Mouse (Mus musculus): ENCODE results near the gene Cstf1. TPM values are rescaled to one million over a fixed set of nuclear protein-coding genes. Genes with fewer than 3 reads are reported as not detected.

The Cstf1 gene
- polyA plus RNA-seq, 1 experiment from 2014 or later: 19.4 TPM

DNA sequence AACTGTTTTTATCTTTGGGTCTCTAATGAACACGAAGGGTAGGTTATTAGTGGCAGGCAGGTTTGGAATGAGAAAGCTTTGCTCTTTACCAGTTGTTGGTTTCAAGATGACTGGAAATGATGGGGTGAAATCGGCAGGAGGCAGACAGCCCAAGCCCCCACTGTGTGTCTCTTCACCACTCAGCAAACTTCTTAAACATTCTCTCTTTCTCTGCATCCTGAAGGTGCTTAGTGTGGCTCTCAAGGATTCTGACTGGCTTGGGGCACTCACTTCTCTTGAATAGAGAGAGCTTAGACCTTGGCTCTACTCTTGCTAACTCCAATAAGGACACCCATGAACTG, 23.5 kb downstream of the Cstf1 start:
- H3K9ac ChIP-seq (ENCODE audit: low read depth, low read length): no peak overlapping the region
- no peak overlapping the region for H3K27ac ChIP-seq (ENCODE audit: low read depth, low read length)
- 47% methylated on average over 2 of the region's 2 CpGs for WGBS
- H3K9me3 ChIP-seq (ENCODE audit: control insufficient read depth): no peaks in the 10 kb centered on the region
- H3K27me3 ChIP-seq (replicated peaks; ENCODE audit: control insufficient read depth, insufficient read depth, low read length): no peaks in the 10 kb centered on the region
- no peak overlapping the region for H3K4me2 ChIP-seq (replicated peaks; ENCODE audit: low read depth)
- H3K4me1 ChIP-seq (replicated peaks; ENCODE audit: control insufficient read depth, insufficient read depth, low read length): no peaks in the 10 kb centered on the region
- no peak for TF ChIP-seq CTCF (IDR thresholded peaks at IDR 0.05; ENCODE audit: low read depth)
- H3K4me3 ChIP-seq (ENCODE audit: low read depth, low read length): no peak overlapping the region
- H3K36me3 ChIP-seq (ENCODE audit: control insufficient read depth, insufficient read depth): no peaks in the 10 kb centered on the region
- no peak for ATAC-seq

DNA sequence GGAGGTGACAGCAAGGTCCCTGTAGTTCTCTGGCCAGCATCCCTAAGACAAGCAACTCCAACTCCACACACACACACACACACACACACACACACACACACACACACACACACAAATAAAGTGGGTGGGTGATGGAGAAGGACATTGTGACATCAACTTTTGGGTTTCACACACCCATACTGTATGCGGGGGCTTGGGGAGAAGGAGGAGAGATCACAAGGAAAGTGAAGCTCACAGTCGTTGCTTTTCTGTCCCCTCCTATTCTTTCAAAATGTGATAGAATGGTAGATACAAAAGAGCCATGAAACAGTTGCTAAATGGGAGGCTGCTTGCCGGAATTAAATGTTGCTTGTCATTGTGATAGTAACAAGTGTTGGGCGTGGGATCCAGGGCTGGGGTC, 24.2 kb downstream of the Cstf1 start:
- Histone ChIP-seq H3K9me3 (ENCODE audit: control insufficient read depth) (no peaks in the 10 kb centered on the region), H3K9ac (ENCODE audit: low read depth, low read length) (no peak overlapping the region), H3K27ac (ENCODE audit: low read depth, low read length) (no peak overlapping the region), H3K4me3 (ENCODE audit: low read depth, low read length) (no peak overlapping the region), H3K4me2 (replicated peaks; ENCODE audit: low read depth) (no peak overlapping the region), H3K27me3 (replicated peaks; ENCODE audit: control insufficient read depth, insufficient read depth, low read length) (no peaks in the 10 kb centered on the region), H3K4me1 (replicated peaks; ENCODE audit: control insufficient read depth, insufficient read depth, low read length) (no peaks in the 10 kb centered on the region), H3K36me3 (ENCODE audit: control insufficient read depth, insufficient read depth) (no peaks in the 10 kb centered on the region)
- TF ChIP-seq CTCF (IDR thresholded peaks at IDR 0.05; ENCODE audit: low read depth): no peak
- no peak for ATAC-seq
- 67% methylated on average over 4 of the region's 4 CpGs for WGBS

DNA sequence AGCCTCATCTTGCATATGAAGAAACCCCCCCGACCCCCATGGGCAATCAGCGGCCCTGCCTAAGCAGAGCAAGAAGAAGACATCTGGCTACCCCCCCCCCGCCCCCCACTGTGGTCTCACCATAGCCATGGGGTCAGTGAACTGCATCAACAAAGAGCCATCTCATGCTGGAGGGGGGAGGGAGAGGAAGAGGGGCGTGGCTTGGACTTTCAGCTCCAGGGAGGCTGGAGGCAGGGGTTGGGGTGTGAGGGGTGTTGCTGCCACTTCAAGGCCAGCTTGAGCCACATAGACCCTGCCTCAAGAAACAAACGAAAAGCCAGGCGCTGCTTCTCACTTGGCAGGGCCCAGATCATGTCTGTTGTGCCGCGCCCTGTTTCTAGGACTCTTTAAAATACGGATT, 25.5 kb downstream of the Cstf1 start:
- Histone ChIP-seq H3K36me3 (ENCODE audit: control insufficient read depth, insufficient read depth) (no peaks in the 10 kb centered on the region), H3K4me3 (ENCODE audit: low read depth, low read length) (no peak overlapping the region), H3K9ac (ENCODE audit: low read depth, low read length) (no peak overlapping the region), H3K9me3 (ENCODE audit: control insufficient read depth) (no peaks in the 10 kb centered on the region), H3K27me3 (replicated peaks; ENCODE audit: control insufficient read depth, insufficient read depth, low read length) (no peaks in the 10 kb centered on the region), H3K27ac (ENCODE audit: low read depth, low read length) (no peak overlapping the region), H3K4me2 (replicated peaks; ENCODE audit: low read depth) (no peak overlapping the region), H3K4me1 (replicated peaks; ENCODE audit: control insufficient read depth, insufficient read depth, low read length) (no peaks in the 10 kb centered on the region)
- no peak for ATAC-seq
- no peak for TF ChIP-seq CTCF (IDR thresholded peaks at IDR 0.05; ENCODE audit: low read depth)
- WGBS: 51% methylated on average over 9 of the region's 9 CpGs

DNA sequence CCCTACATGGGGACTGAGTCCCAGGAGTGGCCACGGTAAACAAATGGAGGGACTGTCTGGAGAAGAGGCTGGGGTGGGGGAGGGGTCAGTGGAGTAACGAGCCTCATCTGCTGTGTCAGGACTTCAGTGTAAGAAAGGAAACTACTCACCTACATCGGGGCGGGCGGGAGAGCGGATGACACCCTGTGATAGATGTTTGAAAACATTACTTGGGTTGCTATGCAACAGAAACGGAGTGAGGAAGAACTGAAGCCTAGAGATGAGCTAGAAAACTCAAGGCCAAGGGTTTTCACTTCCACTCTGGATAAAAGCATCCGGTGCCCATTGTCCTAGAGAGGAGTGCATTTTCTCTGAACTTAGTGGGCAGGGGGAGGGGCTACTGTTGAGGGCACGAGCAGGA, 29.4 kb downstream of the Cstf1 start:
- no peaks in the 10 kb centered on the region for H3K9me3 ChIP-seq (ENCODE audit: control insufficient read depth)
- no peak overlapping the region for H3K4me2 ChIP-seq (replicated peaks; ENCODE audit: low read depth)
- H3K36me3 ChIP-seq (ENCODE audit: control insufficient read depth, insufficient read depth): no peaks in the 10 kb centered on the region
- no peaks in the 10 kb centered on the region for H3K27me3 ChIP-seq (replicated peaks; ENCODE audit: control insufficient read depth, insufficient read depth, low read length)
- TF ChIP-seq CTCF (IDR thresholded peaks at IDR 0.05; ENCODE audit: low read depth): no peak
- H3K9ac ChIP-seq (ENCODE audit: low read depth, low read length): no peak overlapping the region
- H3K4me3 ChIP-seq (ENCODE audit: low read depth, low read length): no peak overlapping the region
- H3K27ac ChIP-seq (ENCODE audit: low read depth, low read length): no peak overlapping the region
- no peaks in the 10 kb centered on the region for H3K4me1 ChIP-seq (replicated peaks; ENCODE audit: control insufficient read depth, insufficient read depth, low read length)
- ATAC-seq: peak; percentile 13; the same call in 1 of the 2 replicates
- 33% methylated on average over 9 of the region's 9 CpGs for WGBS

DNA sequence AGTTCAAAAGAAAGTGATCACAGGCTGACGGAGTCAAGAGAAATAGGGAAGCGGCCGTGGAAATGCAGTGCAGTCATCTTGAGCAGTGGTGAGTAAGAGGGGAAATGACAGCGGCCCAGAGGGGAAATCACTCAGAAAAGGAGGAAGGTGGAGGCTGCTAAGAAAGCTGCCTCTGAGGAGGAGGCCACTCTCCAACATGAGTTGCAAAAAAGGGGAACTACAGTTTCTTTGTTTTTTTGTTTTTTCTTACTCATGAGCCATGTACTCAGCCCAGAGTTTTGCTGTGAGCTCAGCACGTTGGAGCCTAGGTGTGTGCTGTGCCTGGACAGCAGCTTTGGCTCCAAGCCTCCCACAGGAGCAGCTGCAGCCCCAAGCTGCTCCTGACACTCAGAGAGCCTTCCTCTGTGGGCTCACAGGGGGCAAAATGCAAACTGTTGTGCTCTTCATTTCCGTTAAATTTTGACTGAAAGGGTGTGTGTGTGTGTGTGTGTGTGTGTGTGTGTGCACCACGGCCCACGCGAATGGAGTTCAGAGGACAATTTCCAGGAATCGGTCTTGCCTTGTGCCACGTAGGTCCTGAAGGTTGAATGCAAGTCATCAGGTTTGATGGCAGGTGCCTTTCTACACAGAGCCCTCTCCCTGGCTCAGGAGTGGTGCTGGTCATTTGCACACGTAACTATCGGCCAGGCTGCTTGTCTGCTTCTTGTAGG, 30.8 kb downstream of the Cstf1 start:
- Histone ChIP-seq H3K27me3 (replicated peaks; ENCODE audit: control insufficient read depth, insufficient read depth, low read length) (no peaks in the 10 kb centered on the region), H3K9me3 (ENCODE audit: control insufficient read depth) (no peaks in the 10 kb centered on the region), H3K27ac (ENCODE audit: low read depth, low read length) (no peak overlapping the region), H3K4me1 (replicated peaks; ENCODE audit: control insufficient read depth, insufficient read depth, low read length) (no peaks in the 10 kb centered on the region), H3K9ac (ENCODE audit: low read depth, low read length) (no peak overlapping the region), H3K4me2 (replicated peaks; ENCODE audit: low read depth) (no peak overlapping the region), H3K36me3 (ENCODE audit: control insufficient read depth, insufficient read depth) (no peaks in the 10 kb centered on the region), H3K4me3 (ENCODE audit: low read depth, low read length) (no peak overlapping the region)
- no peak for TF ChIP-seq CTCF (IDR thresholded peaks at IDR 0.05; ENCODE audit: low read depth)
- 66% methylated on average over 13 of the region's 13 CpGs for WGBS
- ATAC-seq: no peak

DNA sequence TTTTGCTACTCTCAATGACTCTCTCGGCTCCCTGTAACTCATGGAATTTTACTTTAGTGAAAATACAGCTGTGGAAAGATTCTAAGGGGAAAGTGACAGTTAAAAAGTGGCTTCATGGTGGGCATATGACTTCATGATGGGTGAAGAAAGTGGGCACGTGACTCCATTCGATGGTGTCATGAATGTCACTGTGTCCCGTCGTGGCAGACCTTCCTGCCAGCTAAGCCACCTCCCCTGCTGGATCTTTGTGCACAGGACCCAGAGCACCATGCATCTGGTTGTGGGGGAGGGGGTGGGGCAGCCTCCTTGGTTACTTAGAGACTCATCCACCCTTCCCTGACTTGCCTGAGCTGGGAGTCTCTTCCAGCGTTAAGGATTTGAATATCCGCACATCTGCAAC, 33.8 kb downstream of the Cstf1 start:
- Histone ChIP-seq H3K9me3 (ENCODE audit: control insufficient read depth) (no peaks in the 10 kb centered on the region), H3K27me3 (replicated peaks; ENCODE audit: control insufficient read depth, insufficient read depth, low read length) (no peaks in the 10 kb centered on the region), H3K4me3 (ENCODE audit: low read depth, low read length) (no peak overlapping the region), H3K36me3 (ENCODE audit: control insufficient read depth, insufficient read depth) (no peaks in the 10 kb centered on the region), H3K9ac (ENCODE audit: low read depth, low read length) (no peak overlapping the region), H3K4me1 (replicated peaks; ENCODE audit: control insufficient read depth, insufficient read depth, low read length) (no peaks in the 10 kb centered on the region), H3K4me2 (replicated peaks; ENCODE audit: low read depth) (no peak overlapping the region), H3K27ac (ENCODE audit: low read depth, low read length) (no peak overlapping the region)
- WGBS: 58% methylated on average over 7 of the region's 7 CpGs
- ATAC-seq: no peak
- TF ChIP-seq CTCF (IDR thresholded peaks at IDR 0.05; ENCODE audit: low read depth): no peak

DNA sequence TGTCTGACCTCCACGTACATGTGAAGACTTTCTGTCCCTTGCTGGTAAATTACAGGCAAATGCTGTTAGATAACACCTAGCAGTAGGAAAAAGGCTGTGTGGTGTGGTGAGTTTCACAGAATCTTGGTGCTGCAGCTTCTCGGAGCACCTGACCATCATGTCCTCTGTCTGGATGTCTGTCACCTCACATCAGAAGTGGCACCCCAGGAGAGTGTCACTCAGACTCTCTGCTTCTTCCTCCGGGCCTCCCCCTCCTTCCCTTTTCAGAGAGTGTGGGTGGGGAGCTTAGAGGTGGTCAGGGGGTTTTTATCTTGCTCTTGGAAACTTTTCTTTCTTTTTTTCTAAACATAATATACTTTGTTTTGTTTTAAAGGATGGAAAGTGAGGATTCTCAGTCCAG, 34.5 kb downstream of the Cstf1 start:
- Histone ChIP-seq H3K27me3 (replicated peaks; ENCODE audit: control insufficient read depth, insufficient read depth, low read length) (no peaks in the 10 kb centered on the region), H3K4me2 (replicated peaks; ENCODE audit: low read depth) (no peak overlapping the region), H3K9ac (ENCODE audit: low read depth, low read length) (no peak overlapping the region), H3K4me3 (ENCODE audit: low read depth, low read length) (no peak overlapping the region), H3K9me3 (ENCODE audit: control insufficient read depth) (no peaks in the 10 kb centered on the region), H3K4me1 (replicated peaks; ENCODE audit: control insufficient read depth, insufficient read depth, low read length) (no peaks in the 10 kb centered on the region), H3K36me3 (ENCODE audit: control insufficient read depth, insufficient read depth) (no peaks in the 10 kb centered on the region), H3K27ac (ENCODE audit: low read depth, low read length) (no peak overlapping the region)
- no peak for ATAC-seq
- 57% methylated on average over 3 of the region's 3 CpGs for WGBS
- no peak for TF ChIP-seq CTCF (IDR thresholded peaks at IDR 0.05; ENCODE audit: low read depth)
